In genomic region chr8:110938882-110939589, GRCm38 (mm10) we compare ENCODE assay signal across 9 mouse cellular contexts. TPM values are rescaled to one million over a fixed set of nuclear protein-coding genes. Genes with fewer than 3 reads are reported as not detected.
DNase-seq lines count a peak whose midpoint lies in the region; ATAC-seq and TF ChIP-seq lines count a peak whose summit lies in the region.
"Had no signal": no experiment of that assay in that cellular context is flagged by ENCODE, and none has a peak within 500 bp of the region (broad histone marks: within the 10 kb centered on the region; RNA-seq: fewer than 3 reads in every experiment).

No protein-coding gene starts in this region.

- H3K36me3 ChIP-seq in midbrain, postnatal 0 days (ENCODE audit: insufficient read depth, low read length) = peaks cover 3% of the 10 kb centered on the region; the same call in 1 of the 2 replicates
- H3K36me3 ChIP-seq in midbrain, embryonic 10.5 days = 0 out of 2 replicates have a peak, but pooled peaks cover 8% of the 10 kb centered on the region
- H3K36me3 ChIP-seq in kidney, embryonic 14.5 days (ENCODE audit: control insufficient read depth, insufficient read depth, low read length) = no peaks in the 10 kb centered on the region
- H3K36me3 ChIP-seq in liver, embryonic 13.5 days = peaks cover 34% of the 10 kb centered on the region
- H3K36me3 ChIP-seq: neural tube, embryonic 13.5 days had no signal

- no peak for TF ChIP-seq CTCF in midbrain, postnatal 0 days (IDR thresholded peaks at IDR 0.05)
- no peak for TF ChIP-seq CTCF in brain, embryonic 14.5 days (IDR thresholded peaks at IDR 0.05; ENCODE audit: borderline replicate concordance, extremely low read depth, insufficient read depth, insufficient read length)

- WGBS in midbrain, postnatal 0 days = 67% methylated on average over 6 of the region's 6 CpGs
- 83% methylated on average over 6 of the region's 6 CpGs for WGBS in midbrain, embryonic 10.5 days
- WGBS in kidney, embryonic 14.5 days = 63% methylated on average over 6 of the region's 6 CpGs
- WGBS in liver, embryonic 13.5 days (ENCODE audit: insufficient replicate concordance) = 15% methylated on average over 6 of the region's 6 CpGs

- H3K4me1 ChIP-seq in midbrain, postnatal 0 days (ENCODE audit: insufficient read depth, low read length) = no peaks in the 10 kb centered on the region
- H3K4me1 ChIP-seq in midbrain, embryonic 10.5 days = peaks cover 16% of the 10 kb centered on the region
- peaks cover 13% of the 10 kb centered on the region; the same call in 1 of the 2 replicates for H3K4me1 ChIP-seq in kidney, embryonic 14.5 days (ENCODE audit: control insufficient read depth, insufficient read depth, low read length)
- H3K4me1 ChIP-seq in liver, embryonic 13.5 days (replicated peaks) = peaks cover 88% of the 10 kb centered on the region

- H3K9ac ChIP-seq in midbrain, postnatal 0 days (replicated peaks; ENCODE audit: low read length, poor library complexity, severe bottlenecking) = no peak overlapping the region
- H3K9ac ChIP-seq in kidney, embryonic 14.5 days (ENCODE audit: low read depth, low read length) = no peak overlapping the region
- H3K9ac ChIP-seq in liver, embryonic 13.5 days = no peak overlapping the region
- H3K9ac ChIP-seq: neural tube, embryonic 13.5 days had no signal

- no peak for ATAC-seq in midbrain, postnatal 0 days (ENCODE audit: low FRiP score)
- peak; percentile 62 for ATAC-seq in kidney, embryonic 14.5 days (ENCODE audit: low FRiP score, low TSS enrichment)
- peak; percentile 32; the same call in 1 of the 2 replicates for ATAC-seq in liver, embryonic 13.5 days (ENCODE audit: low read depth)

- no peak overlapping the region for H3K4me2 ChIP-seq in midbrain, postnatal 0 days (ENCODE audit: low read depth, low read length, poor library complexity, severe bottlenecking)
- no peak overlapping the region for H3K4me2 ChIP-seq in kidney, embryonic 14.5 days (replicated peaks; ENCODE audit: low read depth, low read length)
- 0 out of 2 replicates have a peak overlapping the region, but pooled peaks have one; percentile 6 for H3K4me2 ChIP-seq in liver, embryonic 13.5 days
- H3K4me2 ChIP-seq: neural tube, embryonic 13.5 days had no signal

- no peaks in the 10 kb centered on the region for H3K27me3 ChIP-seq in midbrain, postnatal 0 days (ENCODE audit: insufficient read depth, low read length)
- H3K27me3 ChIP-seq in midbrain, embryonic 10.5 days (ENCODE audit: low read depth, poor library complexity, severe bottlenecking) = no peaks in the 10 kb centered on the region
- no peaks in the 10 kb centered on the region for H3K27me3 ChIP-seq in kidney, embryonic 14.5 days (ENCODE audit: control insufficient read depth, insufficient read depth, low read length)
- H3K27me3 ChIP-seq in liver, embryonic 13.5 days = no peaks in the 10 kb centered on the region
- H3K27me3 ChIP-seq: neural tube, embryonic 13.5 days had no signal

- DNase-seq in midbrain, postnatal 0 days (ENCODE audit: low spot score) = peak; percentile 48
- DNase-seq in midbrain, embryonic 10.5 days (ENCODE audit: low spot score) = no peak
- peak; percentile 53 for DNase-seq in brain, embryonic 14.5 days (ENCODE audit: low read depth)
- peak; percentile 37 to 43 for DNase-seq in gastrocnemius, adult 8-10 months (ENCODE audit: low spot score in 2 of 2)
- DNase-seq in liver, embryonic 13.5 days = no peak
- DNase-seq in right cerebral cortex, postnatal 25 days = peak; percentile 73
- no peak for DNase-seq in urinary bladder, adult 18-20 months (ENCODE audit: low spot score in 2 of 2)

- TF ChIP-seq POLR2A in brain, embryonic 14.5 days (IDR thresholded peaks at IDR 0.05; ENCODE audit: borderline replicate concordance, extremely low read depth, insufficient read depth, insufficient read length, poor library complexity, severe bottlenecking) = no peak

- no peak overlapping the region for H3K4me3 ChIP-seq in midbrain, postnatal 0 days (ENCODE audit: low read depth, low read length)
- no peak overlapping the region for H3K4me3 ChIP-seq in midbrain, embryonic 10.5 days
- no peak overlapping the region for H3K4me3 ChIP-seq in kidney, embryonic 14.5 days (ENCODE audit: low read length)
- no peak overlapping the region for H3K4me3 ChIP-seq in liver, embryonic 13.5 days (replicated peaks)
- H3K4me3 ChIP-seq: neural tube, embryonic 13.5 days had no signal

- no peak overlapping the region for H3K27ac ChIP-seq in midbrain, postnatal 0 days (ENCODE audit: low read depth, low read length)
- H3K27ac ChIP-seq in midbrain, embryonic 10.5 days (replicated peaks) = no peak overlapping the region
- H3K27ac ChIP-seq in kidney, embryonic 14.5 days (ENCODE audit: low read depth, low read length) = no peak overlapping the region
- peak overlapping the region; percentile 43 for H3K27ac ChIP-seq in liver, embryonic 13.5 days
- H3K27ac ChIP-seq: neural tube, embryonic 13.5 days had no signal

- no peaks in the 10 kb centered on the region for H3K9me3 ChIP-seq in midbrain, postnatal 0 days (ENCODE audit: low read length)
- no peaks in the 10 kb centered on the region for H3K9me3 ChIP-seq in midbrain, embryonic 10.5 days (replicated peaks)
- no peaks in the 10 kb centered on the region for H3K9me3 ChIP-seq in kidney, embryonic 14.5 days (ENCODE audit: control insufficient read depth, low read length)
- no peaks in the 10 kb centered on the region for H3K9me3 ChIP-seq in liver, embryonic 13.5 days (replicated peaks)
- H3K9me3 ChIP-seq: neural tube, embryonic 13.5 days had no signal

RNA-seq across cellular contexts. Expression of gene St3gal2, which starts 19.3 kb away (rescaled TPM):
- total RNA-seq in midbrain, postnatal 0 days (2014; rRNA removed) = 39.7 and 45.7 TPM in 2 replicates
- 20.4 and 21.3 TPM in 2 replicates for polyA plus RNA-seq in midbrain, postnatal 0 days (2015; fragmentation: Nextera tagmentation; extraction: Ambion mirVana)
- polyA plus RNA-seq in midbrain, embryonic 10.5 days (2016; fragmentation: Nextera tagmentation; extraction: Ambion mirVana) = 24.3 and 25.4 TPM in 2 replicates
- polyA plus RNA-seq in brain, embryonic 14.5 days (2012; rRNA removed) = 30.1 and 39.7 TPM in 2 replicates
- total RNA-seq in gastrocnemius, adult 8-10 months (2022) = 10 to 100 TPM; 45.0 to 59.2 (median 50.7) TPM
- 12.1 and 14.3 TPM in 2 replicates for polyA plus RNA-seq in kidney, embryonic 14.5 days (2014; fragmentation: Nextera tagmentation; extraction: Ambion mirVana)
- 21.0 and 25.2 TPM in 2 replicates for polyA plus RNA-seq in liver, embryonic 13.5 days (2015; fragmentation: Nextera tagmentation; extraction: Ambion mirVana)

RNA-seq across cellular contexts. Expression of gene Fuk, which starts 36.7 kb away (rescaled TPM):
- total RNA-seq in midbrain, postnatal 0 days (2014; rRNA removed) = 11.8 and 15.5 TPM in 2 replicates
- polyA plus RNA-seq in midbrain, postnatal 0 days (2015; fragmentation: Nextera tagmentation; extraction: Ambion mirVana) = 3.5 and 4.4 TPM in 2 replicates
- 12.2 and 12.7 TPM in 2 replicates for polyA plus RNA-seq in midbrain, embryonic 10.5 days (2016; fragmentation: Nextera tagmentation; extraction: Ambion mirVana)
- 12.4 and 15.8 TPM in 2 replicates for polyA plus RNA-seq in brain, embryonic 14.5 days (2012; rRNA removed)
- total RNA-seq in gastrocnemius, adult 8-10 months (2022) = 1 to 10 TPM; 3.6 to 4.5 (median 4.0) TPM
- polyA plus RNA-seq in kidney, embryonic 14.5 days (2014; fragmentation: Nextera tagmentation; extraction: Ambion mirVana) = 7.1 and 10.4 TPM in 2 replicates
- 2.8 and 3.0 TPM in 2 replicates for polyA plus RNA-seq in liver, embryonic 13.5 days (2015; fragmentation: Nextera tagmentation; extraction: Ambion mirVana)

RNA-seq across cellular contexts. Expression of gene Ddx19a, which starts 58.6 kb away (rescaled TPM):
- total RNA-seq in midbrain, postnatal 0 days (2014; rRNA removed) = 31.6 and 32.5 TPM in 2 replicates
- 12.3 and 13.4 TPM in 2 replicates for polyA plus RNA-seq in midbrain, postnatal 0 days (2015; fragmentation: Nextera tagmentation; extraction: Ambion mirVana)
- 24.2 and 25.1 TPM in 2 replicates for polyA plus RNA-seq in midbrain, embryonic 10.5 days (2016; fragmentation: Nextera tagmentation; extraction: Ambion mirVana)
- 43.5 and 47.2 TPM in 2 replicates for polyA plus RNA-seq in brain, embryonic 14.5 days (2012; rRNA removed)
- total RNA-seq in gastrocnemius, adult 8-10 months (2022) = 10 to 100 TPM; 28.7 to 31.0 (median 29.5) TPM
- 12.8 and 20.1 TPM in 2 replicates for polyA plus RNA-seq in kidney, embryonic 14.5 days (2014; fragmentation: Nextera tagmentation; extraction: Ambion mirVana)
- polyA plus RNA-seq in liver, embryonic 13.5 days (2015; fragmentation: Nextera tagmentation; extraction: Ambion mirVana) = 11.3 and 12.5 TPM in 2 replicates

Comparison
In these comparisons a context has a peak if more than half of its experiments do, and no peak if none do; other contexts are left out.
1. DNase-seq: peak in midbrain, postnatal 0 days (single experiment), brain, embryonic 14.5 days (single experiment), gastrocnemius, adult 8-10 months (2 of 2) and right cerebral cortex, postnatal 25 days (single experiment); none in midbrain, embryonic 10.5 days (single experiment), liver, embryonic 13.5 days (single experiment) and urinary bladder, adult 18-20 months (0 of 2).